ENCODE assay signal across 16 mouse cellular contexts in the genomic region with DNA sequence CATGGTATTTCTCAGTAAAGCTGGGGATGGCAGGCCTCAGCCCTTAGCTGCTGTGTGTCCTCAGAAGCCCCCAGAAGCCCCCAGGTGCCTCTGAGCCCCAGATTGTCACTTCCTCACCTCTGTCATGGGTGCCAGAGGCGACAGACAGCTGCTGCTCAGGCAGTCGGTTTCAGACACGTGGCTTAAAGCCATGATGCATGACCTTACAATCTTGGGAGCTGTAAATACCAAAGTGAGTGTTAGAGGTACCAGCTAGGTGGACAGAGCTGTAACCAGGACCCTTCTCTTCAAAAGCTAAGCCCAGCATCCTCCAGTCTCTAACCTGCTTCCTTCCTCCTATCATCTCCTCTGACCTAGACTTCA.
"Had no signal": no experiment of that assay in that cellular context is flagged by ENCODE, and none has a peak within 500 bp of the region (broad histone marks: within the 10 kb centered on the region; RNA-seq: fewer than 3 reads in every experiment).

No protein-coding gene starts in this region.

- H3K9ac ChIP-seq: limb, embryonic 13.5 days; liver, embryonic 14.5 days; midbrain, embryonic 15.5 days had no signal

- H3K4me2 ChIP-seq: limb, embryonic 13.5 days; midbrain, embryonic 15.5 days had no signal

- DNase-seq: kidney, adult 8-10 months; kidney, postnatal 4 days; left cerebral cortex, postnatal 4 days; lung, adult 2 months; lung, postnatal 36 days; right cerebral cortex, adult 18-20 months; thymus, adult 18-20 months; thymus, postnatal 14 days had no signal

- H3K27me3 ChIP-seq: limb, embryonic 13.5 days; midbrain, embryonic 15.5 days had no signal

- H3K4me1 ChIP-seq: limb, embryonic 13.5 days; midbrain, embryonic 10.5 days; midbrain, embryonic 15.5 days had no signal

- H3K36me3 ChIP-seq: limb, embryonic 13.5 days; midbrain, embryonic 10.5 days; midbrain, embryonic 15.5 days had no signal

- H3K27ac ChIP-seq: kidney, postnatal 0 days; layer of hippocampus, adult 2 months; limb, embryonic 13.5 days; liver, embryonic 14.5 days; midbrain, embryonic 10.5 days; midbrain, embryonic 15.5 days had no signal

- ATAC-seq: intestine, postnatal 0 days; lung, postnatal 0 days; midbrain, embryonic 15.5 days had no signal

- H3K4me3 ChIP-seq: layer of hippocampus, adult 2 months; limb, embryonic 13.5 days; midbrain, embryonic 10.5 days; midbrain, embryonic 15.5 days had no signal

- H3K9me3 ChIP-seq: midbrain, embryonic 15.5 days had no signal
